Mouse (Mus musculus) brain, embryonic 14.5 days (tissue): ENCODE data around the gene Prkar1a.

Experiments
- CTCF ChIP-seq: fragments of 200-500 bp; IDR thresholded peaks from 2 replicates; pipeline ENCODE4 v1.5.1; 2012; ENCODE audit warnings: inconsistent platforms, mild to moderate bottlenecking, moderate library complexity, borderline replicate concordance; ENCODE audit not compliant: insufficient read depth, insufficient read length; ENCODE audit errors: extremely low read depth
- POLR2A ChIP-seq: fragments of 200-500 bp; IDR thresholded peaks from 2 replicates; pipeline ENCODE4 v1.6.1; 2012; ENCODE audit warnings: mild to moderate bottlenecking, inconsistent platforms, borderline replicate concordance; ENCODE audit not compliant: poor library complexity, insufficient read depth, insufficient read length, severe bottlenecking; ENCODE audit errors: extremely low read depth

DNA sequence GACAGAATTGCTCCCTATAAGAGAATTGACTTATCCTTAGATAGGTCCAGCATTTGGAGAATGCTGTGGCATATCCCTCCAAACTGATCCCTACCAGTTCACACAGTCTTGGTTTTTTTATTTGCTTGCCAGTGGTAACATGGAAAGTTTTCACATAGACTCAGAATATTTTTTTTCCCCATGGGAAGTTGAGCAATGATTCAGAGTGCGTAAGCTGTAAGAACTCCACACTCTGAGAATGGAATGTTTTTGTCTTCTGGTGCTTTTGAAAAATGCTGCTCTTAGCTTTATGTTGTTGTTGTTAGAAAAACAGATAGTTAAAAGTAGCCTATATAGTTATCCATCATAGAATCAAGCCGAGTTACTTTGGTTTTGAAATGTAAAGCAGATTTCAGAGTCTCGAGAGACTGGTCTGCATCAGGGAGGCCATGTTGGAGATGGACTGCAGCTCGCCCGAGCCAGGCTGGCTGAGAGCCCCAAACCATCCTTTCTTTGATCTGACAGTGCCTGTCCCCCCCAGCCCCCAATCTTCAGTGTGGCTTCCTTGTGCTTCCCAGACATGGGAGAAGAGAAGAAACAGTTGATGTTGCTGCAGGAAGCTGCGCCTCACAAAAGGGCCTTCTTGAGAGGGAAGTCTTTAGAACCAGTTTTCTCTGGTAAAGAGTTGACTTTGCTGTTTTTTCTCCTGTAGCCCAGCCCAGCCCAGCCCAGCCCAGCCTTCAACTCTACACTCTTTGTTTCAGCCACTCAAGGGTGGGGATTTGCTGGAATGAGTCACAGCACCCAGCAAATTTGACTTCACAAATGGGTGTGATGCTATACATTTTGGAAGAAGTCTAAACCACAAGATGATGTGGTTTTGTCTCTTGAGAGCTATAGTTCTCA is 22.2 kb downstream of the Prkar1a start:
- TF ChIP-seq POLR2A (no peak), CTCF (no peak)
